Mouse (Mus musculus) hindbrain, postnatal 0 days (tissue): Measurements from ENCODE around the gene Bmp6. TPM values are rescaled to one million over a fixed set of nuclear protein-coding genes. Genes with fewer than 3 reads are reported as not detected.

Experiments used
- ATAC-seq: fragments of 200-750 bp; cut with Nextera tagmentation; 2 replicates; pipeline ENCODE4 v1.8.0; 2017; ENCODE audit warnings: mild to moderate bottlenecking, moderate TSS enrichment, moderate library complexity
- DNase-seq: peaks from one replicate; pipeline ENCODE4 v3.0.0-alpha.2; 2015; ENCODE audit warnings: low spot score
- H3K27ac ChIP-seq: fragments of 300-500 bp; sonication (generic); 2 replicates; pipeline ENCODE4 v1.5.1; 2014; ENCODE audit warnings: mild to moderate bottlenecking
- H3K27me3 ChIP-seq: fragments of 300-500 bp; sonication (generic); 2 replicates; pipeline ENCODE4 v1.6.1; 2014; ENCODE audit warnings: low read length, mixed read lengths; ENCODE audit not compliant: insufficient read depth
- H3K36me3 ChIP-seq: fragments of 300-500 bp; sonication (generic); 2 replicates; pipeline ENCODE4 v1.6.1; 2014; ENCODE audit warnings: low read length, mixed read lengths; ENCODE audit not compliant: insufficient read depth
- H3K4me1 ChIP-seq: fragments of 300-500 bp; sonication (generic); 2 replicates; pipeline ENCODE4 v1.6.1; 2014; ENCODE audit warnings: antibody characterized with exemption, low read length, mixed read lengths; ENCODE audit not compliant: insufficient read depth
- H3K4me2 ChIP-seq: fragments of 300-500 bp; sonication (generic); 2 replicates; pipeline ENCODE4 v1.6.1; 2014; ENCODE audit warnings: low read depth, mild to moderate bottlenecking, low read length, moderate library complexity, mixed read lengths
- H3K4me3 ChIP-seq: fragments of 300-500 bp; sonication (generic); 2 replicates; pipeline ENCODE4 v1.5.1; 2014; ENCODE audit warnings: low read length
- H3K9ac ChIP-seq: fragments of 300-500 bp; sonication (generic); replicated peaks from 2 replicates; pipeline ENCODE4 v1.6.1; 2014; ENCODE audit warnings: mild to moderate bottlenecking, low read length, moderate library complexity, mixed read lengths
- H3K9me3 ChIP-seq: fragments of 300-500 bp; sonication (generic); 2 replicates; pipeline ENCODE4 v1.6.1; 2016; ENCODE audit warnings: low read length, mixed read lengths
- CTCF ChIP-seq: IDR thresholded peaks from 2 replicates; pipeline ENCODE4 v1.5.1; 2016; ENCODE audit warnings: antibody characterized with exemption, control low read depth, low read depth
- WGBS: fragments of 180-500 bp; shearing (Covaris S2); extraction: QIAGEN DNeasy Blood & Tissue Kit; methylation state at CpG from one replicate; pipeline ENCODE4 v1.1.7; 2014; 5-methylcytosine and 5-hydroxymethylcytosine counted together
- polyA plus RNA-seq: library from polyadenylated mRNA; unstranded; fragments of >200 nt; fragmentation: Nextera tagmentation; extraction: Ambion mirVana; gene quantifications from 2 replicates; pipeline ENCODE4 v1.2.1, GENCODE M21; 2015
- total RNA-seq: library from RNA; depleted of rRNA; stranded (reverse); fragments of >200 nt; gene quantifications from 2 replicates; pipeline ENCODE4 v1.2.3, GENCODE M21; 2014

Gene Bmp6
- total and polyA plus RNA-seq, 2 experiments from 2014 or later: 5.2 to 20.9 TPM

DNA sequence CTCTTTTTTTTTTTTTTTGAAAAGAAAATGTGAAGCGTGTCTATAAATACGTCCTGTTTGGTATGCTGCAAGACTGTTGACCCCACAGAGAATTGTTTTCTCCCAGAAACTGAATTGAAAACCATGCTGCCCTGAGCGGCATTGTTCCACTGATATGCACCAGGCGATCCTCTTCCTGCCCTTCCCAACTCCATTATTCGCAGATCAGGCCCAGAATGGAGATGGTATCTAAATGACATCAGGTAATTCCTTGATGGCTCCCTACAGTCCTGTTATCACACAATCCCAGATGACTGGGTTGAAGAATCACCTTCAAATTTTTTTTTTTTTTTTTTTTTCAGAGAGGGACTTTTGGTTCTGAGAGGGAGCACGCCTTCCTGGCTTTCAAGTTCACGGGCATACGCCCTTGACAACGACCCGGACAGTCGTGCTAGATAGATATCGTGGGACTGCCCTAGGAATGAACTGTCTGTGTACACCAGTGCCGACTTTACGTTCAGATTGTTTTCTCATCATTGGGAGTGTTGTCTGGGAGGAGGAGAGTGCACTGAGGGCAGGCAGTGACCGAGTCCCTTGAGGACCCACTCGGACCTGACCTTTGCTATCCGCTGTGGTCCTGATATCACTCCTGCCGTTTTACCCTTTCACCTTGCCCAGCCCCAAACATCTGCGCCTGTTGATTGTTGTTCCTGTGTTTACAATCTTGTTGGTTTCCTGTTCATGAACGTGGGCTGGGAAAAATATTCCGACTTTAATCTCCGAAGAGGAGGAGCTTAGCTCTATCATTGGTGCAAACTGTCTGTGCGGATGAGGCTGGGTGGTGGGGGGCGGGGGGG lies 8.7 kb downstream of the Bmp6 start:
- Histone ChIP-seq H3K9ac (no peak overlapping the region), H3K27ac (no peak overlapping the region), H3K36me3 (no peaks in the 10 kb centered on the region), H3K4me3 (no peak overlapping the region), H3K4me2 (0 out of 2 replicates have a peak overlapping the region, but pooled peaks have one; percentile 7), H3K4me1 (no peaks in the 10 kb centered on the region), H3K9me3 (no peaks in the 10 kb centered on the region), H3K27me3 (no peaks in the 10 kb centered on the region)
- TF ChIP-seq CTCF: no peak
- DNase-seq: no peak
- no peak for ATAC-seq
- 54% methylated on average over 24 of the region's 24 CpGs for WGBS

DNA sequence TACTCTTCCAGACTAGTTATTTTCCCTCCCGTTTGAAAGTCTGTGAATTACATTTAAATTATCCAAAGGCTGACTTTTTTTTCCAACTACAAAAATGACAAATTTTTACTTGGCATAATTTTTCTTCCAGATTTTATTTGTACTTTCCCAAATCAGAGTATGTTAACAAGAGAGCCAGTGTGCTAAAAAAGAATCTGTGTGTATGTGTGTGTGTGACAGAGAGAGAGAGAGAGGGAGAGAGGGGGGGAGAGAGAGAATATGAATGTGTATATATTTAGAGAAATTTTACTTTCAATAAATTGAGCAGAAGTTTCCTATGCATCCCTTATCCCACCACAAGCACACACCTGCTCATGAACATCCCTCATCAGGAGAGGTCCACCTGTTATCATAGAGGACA lies 9.4 kb downstream of the Bmp6 start:
- Histone ChIP-seq H3K9me3 (no peaks in the 10 kb centered on the region), H3K4me2 (no peak overlapping the region), H3K4me3 (no peak overlapping the region), H3K4me1 (no peaks in the 10 kb centered on the region), H3K27ac (no peak overlapping the region), H3K36me3 (no peaks in the 10 kb centered on the region), H3K27me3 (no peaks in the 10 kb centered on the region), H3K9ac (no peak overlapping the region)
- no peak for TF ChIP-seq CTCF
- ATAC-seq: no peak
- WGBS: 81% methylated on average over 1 of the region's 1 CpGs
- DNase-seq: no peak

DNA sequence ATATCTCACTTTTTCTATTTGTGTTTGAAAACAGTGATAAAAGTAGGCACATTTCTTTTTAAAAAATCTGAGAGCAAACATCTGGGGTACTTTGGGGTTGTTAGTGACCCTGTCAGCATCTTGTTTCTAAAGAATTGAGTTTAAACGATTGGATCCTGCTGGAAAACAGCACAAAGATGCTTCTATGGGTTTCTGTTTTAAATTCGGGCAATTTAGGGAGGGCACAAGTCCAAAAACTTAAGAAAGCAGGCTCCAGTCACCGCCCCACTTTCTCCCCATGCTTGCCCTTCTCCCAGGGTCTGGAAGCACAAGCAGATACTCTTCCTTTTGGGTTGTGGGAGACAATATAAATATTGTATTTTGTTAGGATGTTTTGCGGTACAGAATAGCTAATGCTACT lies 14.1 kb downstream of the Bmp6 start:
- Histone ChIP-seq H3K36me3 (no peaks in the 10 kb centered on the region), H3K4me2 (no peak overlapping the region), H3K4me3 (no peak overlapping the region), H3K4me1 (no peaks in the 10 kb centered on the region), H3K27ac (no peak overlapping the region), H3K27me3 (no peaks in the 10 kb centered on the region), H3K9me3 (no peaks in the 10 kb centered on the region), H3K9ac (no peak overlapping the region)
- DNase-seq (no peak), ATAC-seq (no peak)
- 66% methylated on average over 4 of the region's 4 CpGs for WGBS
- no peak for TF ChIP-seq CTCF

DNA sequence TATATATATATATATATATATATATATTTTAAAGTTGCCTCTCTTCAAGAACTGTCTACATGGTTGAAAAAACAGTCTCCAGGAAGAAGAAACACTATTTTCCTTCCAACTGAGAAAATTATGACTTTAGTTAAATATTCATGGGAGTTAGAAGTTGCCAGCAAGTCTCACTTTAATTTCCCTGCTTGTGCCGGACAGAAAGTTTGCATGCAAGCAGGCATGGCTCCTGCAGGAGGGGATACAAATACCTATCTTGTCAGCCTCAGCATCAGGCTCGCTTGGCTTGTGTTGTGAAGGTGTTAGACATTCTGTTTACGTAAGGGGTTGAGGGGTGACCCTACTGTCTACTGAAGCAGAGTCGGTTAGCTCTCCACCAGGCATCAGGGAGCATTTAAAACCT lies 17.8 kb downstream of the Bmp6 start:
- ATAC-seq (no peak), DNase-seq (no peak)
- Histone ChIP-seq H3K27me3 (no peaks in the 10 kb centered on the region), H3K27ac (no peak overlapping the region), H3K9ac (no peak overlapping the region), H3K4me2 (no peak overlapping the region), H3K36me3 (no peaks in the 10 kb centered on the region), H3K9me3 (no peaks in the 10 kb centered on the region), H3K4me3 (no peak overlapping the region), H3K4me1 (no peaks in the 10 kb centered on the region)
- no peak for TF ChIP-seq CTCF
- WGBS: 93% methylated on average over 4 of the region's 4 CpGs

DNA sequence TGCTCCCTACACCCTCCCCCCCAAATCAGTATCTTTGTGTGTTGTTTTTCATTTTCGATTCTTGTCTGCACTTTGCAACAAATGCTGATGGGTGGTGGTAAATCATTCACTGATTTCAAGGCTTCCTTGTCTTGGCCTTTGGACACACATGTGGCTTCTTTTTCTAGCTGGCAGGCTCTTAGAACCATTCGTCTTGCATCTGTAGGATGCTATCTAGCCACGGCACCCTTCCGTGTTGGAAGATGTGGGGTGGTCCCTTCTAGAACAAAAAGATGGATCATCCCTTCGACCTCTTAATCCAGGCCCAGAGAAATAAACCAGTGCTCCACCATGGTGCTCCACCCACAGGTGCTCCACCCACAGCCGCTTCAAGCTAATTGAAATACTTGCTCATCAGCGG lies 19.0 kb downstream of the Bmp6 start:
- ATAC-seq (no peak), DNase-seq (no peak)
- no peak overlapping the region for H3K4me3 ChIP-seq
- H3K27ac ChIP-seq: no peak overlapping the region
- H3K4me2 ChIP-seq: no peak overlapping the region
- H3K9ac ChIP-seq: no peak overlapping the region
- 91% methylated on average over 7 of the region's 7 CpGs for WGBS
- H3K4me1 ChIP-seq: no peaks in the 10 kb centered on the region
- H3K9me3 ChIP-seq: no peaks in the 10 kb centered on the region
- H3K36me3 ChIP-seq: no peaks in the 10 kb centered on the region
- TF ChIP-seq CTCF: no peak
- H3K27me3 ChIP-seq: no peaks in the 10 kb centered on the region

DNA sequence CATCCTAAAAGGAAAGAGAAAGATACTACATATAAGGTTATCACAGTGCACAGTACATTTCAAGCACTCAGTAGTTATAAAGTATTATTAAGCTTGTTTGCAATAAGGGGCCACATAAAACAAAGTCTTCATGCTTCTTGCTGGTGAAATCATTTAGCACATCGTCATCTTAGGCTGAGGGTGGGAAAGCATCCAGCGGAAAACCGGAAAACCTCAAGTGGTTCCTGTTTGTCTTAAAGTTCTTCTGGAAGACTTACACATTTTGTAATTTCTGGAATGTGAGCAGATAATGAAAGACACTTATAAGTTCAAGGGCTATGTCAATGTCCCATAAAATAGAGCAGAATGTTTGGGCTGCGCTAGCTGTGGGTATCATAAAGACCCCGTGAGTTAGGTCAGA lies 24.7 kb downstream of the Bmp6 start:
- DNase-seq (no peak), ATAC-seq (no peak)
- H3K4me3 ChIP-seq: no peak overlapping the region
- no peaks in the 10 kb centered on the region for H3K27me3 ChIP-seq
- no peaks in the 10 kb centered on the region for H3K9me3 ChIP-seq
- WGBS: 92% methylated on average over 5 of the region's 5 CpGs
- no peak overlapping the region for H3K27ac ChIP-seq
- no peaks in the 10 kb centered on the region for H3K36me3 ChIP-seq
- no peaks in the 10 kb centered on the region for H3K4me1 ChIP-seq
- H3K4me2 ChIP-seq: no peak overlapping the region
- TF ChIP-seq CTCF: no peak
- H3K9ac ChIP-seq: no peak overlapping the region

DNA sequence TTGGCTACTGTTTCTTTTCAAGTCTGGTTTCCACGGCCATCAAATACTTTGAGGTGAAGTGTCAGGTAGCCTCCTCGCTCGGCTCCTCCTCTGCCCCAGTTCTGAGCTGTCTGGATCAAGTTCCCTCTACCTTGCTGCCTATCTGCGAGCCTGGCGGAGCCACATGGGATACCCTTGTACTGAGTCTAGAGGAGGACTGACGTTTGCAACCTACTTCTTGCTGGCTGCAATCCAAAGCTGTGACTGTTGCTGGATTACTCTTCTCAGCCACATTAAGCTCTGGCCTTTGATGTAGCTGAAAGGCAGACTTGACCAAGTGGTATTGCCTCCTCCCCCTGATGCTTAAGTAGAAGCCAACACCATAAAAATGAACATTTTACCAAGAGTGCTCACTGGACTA lies 31.2 kb downstream of the Bmp6 start:
- no peak overlapping the region for H3K4me3 ChIP-seq
- H3K4me1 ChIP-seq: no peaks in the 10 kb centered on the region
- H3K36me3 ChIP-seq: no peaks in the 10 kb centered on the region
- TF ChIP-seq CTCF: no peak
- 66% methylated on average over 6 of the region's 6 CpGs for WGBS
- DNase-seq (no peak), ATAC-seq (no peak)
- no peak overlapping the region for H3K27ac ChIP-seq
- no peak overlapping the region for H3K4me2 ChIP-seq
- no peak overlapping the region for H3K9ac ChIP-seq
- no peaks in the 10 kb centered on the region for H3K9me3 ChIP-seq
- H3K27me3 ChIP-seq: no peaks in the 10 kb centered on the region
